Mouse (Mus musculus): ENCODE measurements around the gene Slc12a7.
"Not testable (repeated sequence)": the region's sequence is repeated elsewhere in the genome, so short reads cannot be mapped to it uniquely, and the experiment has no call there.

Gene Slc12a7

DNA sequence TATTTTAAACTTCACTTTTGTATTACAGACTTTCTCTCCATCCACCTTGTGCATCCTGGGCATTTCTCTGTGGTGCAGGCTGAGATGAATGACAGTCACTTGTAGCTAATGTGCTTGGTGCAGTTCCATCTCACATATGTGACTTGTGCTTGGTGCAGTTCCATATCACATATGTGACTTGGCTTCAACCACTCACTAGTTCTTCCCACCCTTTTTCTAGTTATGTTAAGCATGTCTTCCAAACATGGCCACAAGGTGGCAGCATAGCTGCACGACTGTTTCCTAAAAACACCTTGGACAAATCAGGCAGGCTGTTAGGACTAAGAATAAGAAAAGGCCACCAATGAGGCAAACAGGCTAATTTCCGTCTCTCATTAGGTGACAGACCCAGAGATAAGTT lies 14.7 kb upstream of the Slc12a7 start:
- DNase-seq (ENCODE audit: low spot score in 2 of 2), result peak; percentile 66 to 77

DNA sequence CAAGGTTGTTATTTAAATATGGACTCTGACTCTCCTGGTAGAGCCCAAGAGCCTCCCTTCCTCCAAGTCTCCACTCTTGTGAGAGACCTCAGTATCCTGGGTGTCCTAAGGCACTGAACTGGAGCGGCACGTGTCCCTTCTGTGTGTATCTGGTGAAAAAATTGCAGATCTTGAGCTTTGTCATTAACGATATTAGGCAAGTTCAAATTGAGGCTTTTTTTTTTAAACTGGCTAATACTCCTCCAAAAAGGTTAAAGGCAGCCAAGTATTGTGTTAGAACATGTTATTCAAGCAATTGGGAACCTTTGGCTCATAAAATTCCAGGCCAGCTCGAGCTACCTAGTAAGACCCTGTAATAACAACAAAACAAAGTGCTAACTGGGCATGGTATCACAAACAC lies 12.7 kb upstream of the Slc12a7 start:
- no peak for DNase-seq (ENCODE audit: low spot score in 2 of 2)

DNA sequence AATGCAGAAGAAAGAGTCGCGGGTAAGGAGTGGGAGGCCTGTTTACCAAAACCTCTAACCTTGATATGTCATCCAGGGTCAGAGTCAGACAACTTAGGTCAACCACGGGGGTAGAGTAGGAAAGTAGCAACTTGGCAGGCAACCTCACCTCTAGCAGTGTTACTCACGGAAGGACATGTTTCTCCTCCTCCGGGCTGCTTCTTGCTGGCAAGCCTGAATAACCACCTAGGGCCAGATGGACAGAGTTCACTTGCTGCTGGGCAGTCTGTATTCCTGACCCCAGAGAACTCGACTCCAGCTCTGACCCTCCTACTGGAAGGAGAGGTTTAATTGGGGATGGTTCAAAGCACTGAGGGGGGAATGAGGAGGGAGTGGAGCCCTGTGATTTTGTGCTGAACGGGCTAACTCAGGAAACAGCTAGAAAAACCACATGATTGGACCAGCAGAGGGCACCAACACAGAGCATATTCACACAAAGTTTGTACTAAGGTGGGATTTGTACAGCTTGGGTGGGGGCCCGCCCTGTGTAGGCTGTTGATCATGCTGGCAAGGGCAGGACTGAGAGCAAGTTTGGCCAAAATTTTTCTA lies 9.7 kb upstream of the Slc12a7 start:
- peak in 1 of 2 experiments; percentile 41 for DNase-seq (ENCODE audit: low spot score in 2 of 2)

DNA sequence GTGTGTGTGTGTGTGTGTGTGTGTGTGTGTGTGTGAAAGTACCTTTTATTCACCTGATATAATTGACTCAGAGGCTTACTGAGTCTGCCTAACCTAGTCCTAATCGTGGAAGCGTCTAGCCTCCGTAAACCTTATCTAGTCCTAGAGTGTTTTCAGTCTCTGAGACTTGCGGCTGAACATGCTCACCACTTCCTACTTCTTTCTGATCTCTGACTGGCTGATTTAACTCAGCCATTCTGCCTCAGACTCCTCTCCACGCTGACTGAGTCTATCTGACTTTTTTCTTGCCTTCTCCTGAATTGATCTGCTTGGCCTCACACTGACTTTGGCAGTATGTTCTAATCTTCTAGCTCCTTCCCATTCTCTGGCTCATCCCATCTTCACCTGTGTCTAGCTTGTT lies 7.6 kb upstream of the Slc12a7 start:
- peak; percentile 42 to 44 for DNase-seq (ENCODE audit: low spot score in 2 of 2)

DNA sequence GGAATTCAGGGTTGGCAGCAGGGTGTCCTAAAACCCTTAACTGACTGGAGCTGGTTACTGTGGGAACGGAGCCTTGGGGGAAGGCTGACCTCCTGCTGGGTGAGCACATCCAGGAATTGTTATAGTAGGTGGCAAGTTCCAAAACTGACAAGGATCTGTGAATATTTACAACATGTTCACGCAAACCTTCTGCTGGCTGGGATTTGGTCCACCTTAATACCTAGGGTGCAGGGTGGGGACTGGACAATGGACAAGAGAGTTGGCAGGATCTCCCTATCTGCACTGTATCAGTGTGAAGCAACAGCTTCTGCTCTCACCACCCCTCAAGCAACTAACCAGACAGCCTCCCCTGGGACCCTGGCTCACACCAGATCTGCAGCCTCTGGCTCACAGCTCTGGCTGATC lies 5.3 kb upstream of the Slc12a7 start:
- DNase-seq (ENCODE audit: low spot score in 2 of 2), result no peak

DNA sequence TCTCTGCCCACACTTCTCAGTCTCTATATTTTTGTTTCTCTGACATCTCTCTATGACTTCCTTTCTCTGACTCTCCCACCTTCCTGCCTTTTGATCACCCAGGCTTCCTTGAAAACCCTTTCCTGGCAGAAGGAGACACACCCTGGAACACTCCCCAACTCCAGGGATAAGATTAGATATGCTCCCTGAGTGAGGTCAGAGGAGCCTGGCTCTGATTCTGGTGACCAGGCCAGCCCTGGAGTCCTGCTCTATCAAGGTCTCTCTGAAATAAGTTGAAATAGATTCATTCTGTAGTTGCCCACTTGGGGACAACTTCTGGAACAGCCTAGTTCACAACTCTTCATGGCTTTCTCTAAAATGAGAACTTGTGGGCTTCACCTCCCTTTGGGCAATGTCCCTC lies 4.3 kb upstream of the Slc12a7 start:
- DNase-seq (ENCODE audit: low spot score in 2 of 2), result no peak

DNA sequence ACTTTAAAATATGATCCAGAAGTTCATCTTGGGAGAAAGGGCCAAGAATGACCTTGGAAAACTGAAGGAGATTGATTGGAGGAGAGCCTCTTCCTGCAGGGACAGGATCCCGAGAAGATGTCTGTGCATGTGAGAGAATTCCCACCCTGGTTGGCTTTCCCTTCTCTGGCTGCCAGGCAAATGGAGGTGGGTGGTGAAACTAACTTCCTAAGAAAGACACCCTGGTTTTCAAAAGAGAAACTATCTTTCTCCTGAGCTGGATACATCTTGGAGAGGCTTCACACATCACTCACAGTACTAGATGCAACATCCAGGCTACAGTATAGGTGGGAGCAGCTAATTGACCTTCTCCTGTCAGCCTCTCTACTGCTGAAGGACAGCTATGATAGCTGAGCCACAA lies 2.0 kb upstream of the Slc12a7 start:
- DNase-seq (ENCODE audit: low spot score in 2 of 2), result no peak

DNA sequence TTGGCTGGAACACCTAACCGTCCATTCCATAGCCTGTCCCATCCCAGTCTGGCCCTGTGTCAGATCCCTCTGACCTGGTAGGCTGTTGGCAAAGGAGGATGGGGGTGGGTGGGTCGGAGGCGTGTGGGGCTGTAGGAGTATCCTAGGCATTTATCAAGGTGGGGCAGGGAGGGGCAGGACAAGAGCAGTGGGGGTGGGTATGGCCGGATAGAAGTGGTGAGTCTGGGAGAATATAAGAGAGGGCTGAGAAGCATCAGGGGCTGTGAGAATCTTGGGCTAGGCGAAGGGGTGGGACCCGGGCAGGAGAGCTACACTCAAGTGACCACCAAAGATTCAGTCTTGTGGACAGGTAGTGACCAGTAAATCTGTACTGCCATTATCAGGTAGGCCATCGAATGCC lies 659 bp upstream of the Slc12a7 start:
- no peak for DNase-seq (ENCODE audit: low spot score in 2 of 2)

DNA sequence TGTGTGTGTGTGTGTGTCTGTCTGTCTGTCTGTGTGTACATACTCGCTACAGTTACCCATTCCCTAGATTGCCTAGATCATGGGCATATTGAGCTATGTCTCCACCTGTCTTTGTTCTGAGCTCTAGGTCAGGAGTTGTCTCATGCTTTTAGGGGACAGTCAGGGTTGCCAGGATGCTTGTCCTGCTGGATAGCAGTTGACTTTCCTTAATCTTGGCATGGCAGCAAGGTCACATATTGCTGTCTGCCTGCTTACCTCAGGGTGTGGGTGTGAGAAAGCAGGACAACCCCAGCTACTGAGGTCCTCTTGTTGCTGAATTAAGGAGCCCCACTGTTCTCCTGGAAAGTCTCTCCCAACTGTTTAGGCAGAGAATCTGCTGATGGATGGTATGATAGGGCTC lies 1.5 kb downstream of the Slc12a7 start:
- DNase-seq (ENCODE audit: low spot score in 2 of 2), result no peak

DNA sequence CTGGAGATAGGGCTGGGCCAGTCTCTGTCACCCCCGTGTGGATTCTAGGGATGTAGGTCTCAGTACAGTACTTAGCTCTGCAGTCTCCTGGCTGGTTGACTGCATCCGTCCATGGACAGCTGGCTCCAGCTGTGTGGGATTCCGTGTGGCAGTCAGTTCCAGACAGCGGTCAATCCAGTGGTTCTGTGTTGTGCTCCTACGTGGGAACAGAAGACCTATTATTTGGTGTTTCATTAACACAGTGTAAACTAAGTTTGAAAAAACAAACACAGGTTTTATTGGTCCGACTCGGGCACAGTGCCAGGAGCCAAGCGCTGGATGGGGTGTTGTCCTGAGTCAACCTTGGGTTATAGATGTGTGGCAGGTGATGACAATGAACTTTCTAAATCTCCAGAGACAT lies 2.4 kb downstream of the Slc12a7 start:
- no peak for DNase-seq (ENCODE audit: low spot score in 2 of 2)

DNA sequence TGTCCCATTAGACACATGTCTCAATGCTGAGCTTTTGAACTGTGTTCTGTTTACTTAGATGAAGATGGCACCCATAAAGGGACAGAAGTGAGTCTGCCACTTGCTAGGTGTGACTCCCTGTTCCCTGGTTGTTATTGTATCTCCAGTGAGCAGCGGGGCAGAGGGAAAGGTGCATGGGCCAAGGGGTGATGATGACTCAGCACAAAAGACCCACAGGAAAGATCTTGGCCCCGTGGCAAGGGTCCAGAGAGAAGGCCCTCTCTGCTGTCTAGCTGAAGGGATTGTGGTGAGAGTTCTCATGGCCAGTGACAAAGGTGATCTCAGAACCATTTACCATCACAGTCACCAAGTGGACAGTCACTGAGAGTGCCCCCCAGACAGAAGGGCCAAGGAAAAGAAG lies 3.0 kb downstream of the Slc12a7 start:
- DNase-seq (ENCODE audit: low spot score in 2 of 2), result no peak

DNA sequence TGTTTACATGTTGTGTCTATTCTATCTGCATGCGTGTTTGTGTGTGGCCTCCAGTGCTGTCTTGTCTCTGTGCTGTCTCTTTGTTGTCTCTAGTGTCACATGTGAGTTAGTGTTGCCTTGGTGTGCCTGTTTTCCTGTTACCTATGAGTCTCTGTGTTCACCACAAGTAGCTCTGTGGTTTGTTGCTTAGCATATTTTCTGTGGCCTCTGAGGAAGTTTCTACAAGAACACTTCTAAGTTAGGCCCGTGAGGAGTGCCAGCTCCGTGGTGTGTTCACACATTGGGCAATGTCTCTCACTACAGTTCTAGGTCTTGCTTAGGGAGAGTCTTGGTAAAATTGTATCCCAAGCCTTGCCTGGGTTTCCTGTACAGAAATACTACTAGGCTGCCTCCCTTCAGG lies 4.0 kb downstream of the Slc12a7 start:
- peak; percentile 66 to 78 for DNase-seq (ENCODE audit: low spot score in 2 of 2)

DNA sequence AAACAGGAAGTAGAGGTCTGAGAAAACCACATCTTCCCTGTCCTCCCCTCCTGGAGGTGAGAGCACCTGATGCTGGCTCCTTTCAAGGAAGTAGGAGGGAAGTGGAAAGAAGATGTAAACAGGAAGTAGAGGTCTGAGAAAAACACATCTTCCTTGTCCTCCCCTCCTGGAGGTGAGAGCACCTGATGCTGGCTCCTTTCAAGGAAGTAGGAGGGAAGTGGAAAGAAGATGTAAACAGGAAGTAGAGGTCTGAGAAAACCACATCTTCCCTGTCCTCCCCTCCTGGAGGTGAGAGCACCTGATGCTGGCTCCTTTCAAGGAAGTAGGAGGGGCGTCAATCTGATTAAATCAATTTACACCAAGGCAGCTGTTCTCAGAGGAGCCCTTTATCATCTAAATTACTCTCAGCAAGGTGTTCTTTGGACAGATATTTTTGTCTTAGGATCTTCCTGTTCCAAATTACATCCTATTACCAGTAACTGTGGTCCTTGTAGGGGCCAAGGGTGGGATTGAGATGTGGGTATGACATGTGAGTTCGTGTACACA lies 7.6 kb downstream of the Slc12a7 start:
- DNase-seq (ENCODE audit: low spot score in 2 of 2), result not testable (repeated sequence)

DNA sequence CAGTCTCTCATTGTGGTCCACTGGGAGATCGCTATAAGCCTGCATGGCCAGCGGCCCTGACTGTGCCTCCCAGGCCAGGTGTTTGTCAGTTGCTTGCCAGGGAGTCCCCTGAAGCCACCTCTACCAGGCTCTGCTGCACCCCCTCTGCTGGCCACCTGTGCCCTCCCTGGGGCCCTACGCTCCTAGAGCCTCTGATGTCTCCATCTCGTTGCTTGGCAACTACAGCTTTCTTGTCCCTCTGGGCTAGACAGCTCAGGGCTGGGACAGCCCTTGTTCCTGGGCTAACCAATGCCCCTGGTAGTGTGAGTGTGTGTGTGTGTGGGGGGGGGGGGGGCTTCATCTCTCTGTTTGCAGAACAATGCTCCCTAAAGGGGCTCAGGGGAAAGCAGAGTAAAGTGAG lies 10.1 kb downstream of the Slc12a7 start:
- DNase-seq (ENCODE audit: low spot score in 2 of 2), result no peak

DNA sequence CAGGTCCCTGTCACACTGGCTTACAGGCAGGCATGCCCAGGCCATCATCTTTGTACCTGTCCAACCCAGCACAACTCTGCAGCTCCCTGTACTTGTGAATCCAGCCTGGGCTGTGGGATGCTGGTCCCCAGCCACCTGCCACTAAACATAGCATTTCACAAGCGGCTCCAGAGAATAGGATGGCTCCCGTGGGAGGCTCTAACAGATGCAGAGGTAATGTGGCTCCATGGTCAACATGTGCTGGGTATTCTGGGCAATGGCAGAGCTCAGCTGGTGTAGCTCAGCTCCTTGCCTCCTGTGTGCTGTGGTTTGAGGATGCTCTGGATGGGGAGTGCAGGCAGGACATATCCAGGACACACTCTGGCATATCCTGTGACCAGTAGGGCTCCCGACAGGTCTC lies 10.8 kb downstream of the Slc12a7 start:
- DNase-seq (ENCODE audit: low spot score in 2 of 2), result no peak

DNA sequence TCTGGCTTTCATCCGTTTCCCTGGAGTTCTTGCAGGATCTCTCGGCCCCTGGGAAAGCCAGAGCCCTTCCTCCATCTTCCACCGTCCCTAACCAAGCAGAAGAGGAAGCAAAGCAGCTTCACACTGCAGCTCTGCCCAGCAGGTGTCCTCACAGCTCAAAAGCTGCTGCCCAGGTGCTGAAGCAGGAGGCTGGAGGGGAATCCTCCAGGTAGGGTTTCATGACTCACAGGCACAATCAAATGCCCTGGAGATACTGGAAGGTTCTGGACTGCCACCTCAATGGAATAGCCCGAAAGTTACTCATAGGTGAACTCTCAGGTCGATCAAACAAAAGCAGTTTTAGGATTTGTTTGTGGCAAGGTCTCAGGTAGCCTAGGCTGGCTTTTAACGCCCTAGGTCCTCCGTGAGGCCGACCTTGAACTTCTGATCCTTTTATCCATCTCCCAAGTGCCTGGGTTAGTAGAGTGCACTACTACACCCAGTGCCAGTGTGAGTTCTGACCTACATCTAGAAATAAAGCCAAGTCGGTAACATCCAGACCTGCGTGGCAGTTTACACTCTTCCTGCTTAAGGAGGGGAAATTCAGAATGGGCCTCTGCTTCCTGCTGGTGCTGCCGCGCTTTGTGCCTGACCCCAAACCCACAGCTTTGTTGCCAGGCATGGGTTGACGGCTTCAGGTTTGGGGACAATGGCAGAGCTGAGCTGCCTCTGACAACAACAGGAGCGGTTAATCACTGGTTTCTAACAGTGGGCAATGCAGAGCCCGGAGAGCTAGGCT lies 16.0 kb downstream of the Slc12a7 start:
- peak; percentile 28 to 32 for DNase-seq (ENCODE audit: low spot score in 2 of 2)

DNA sequence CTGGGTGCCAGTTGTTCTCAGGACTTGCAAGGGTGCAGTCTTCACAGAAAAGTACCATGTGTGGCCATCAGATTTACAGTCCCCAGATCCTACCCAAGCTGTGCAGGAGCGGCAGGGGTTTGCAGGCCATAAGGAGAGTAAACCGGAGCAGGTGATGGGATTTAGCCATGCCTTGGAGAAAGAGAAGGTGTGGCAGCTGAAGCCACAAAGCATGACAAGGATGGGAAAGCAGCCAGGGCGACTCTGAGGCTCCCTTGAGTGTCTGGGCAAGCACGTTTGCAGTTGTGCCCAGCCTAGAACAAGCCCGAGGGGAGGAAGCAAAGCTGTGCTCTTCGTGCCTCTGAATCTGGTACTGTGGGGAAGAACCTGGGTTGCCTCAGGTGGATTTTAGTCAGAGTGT lies 17.5 kb downstream of the Slc12a7 start:
- DNase-seq (ENCODE audit: low spot score in 2 of 2), result no peak

DNA sequence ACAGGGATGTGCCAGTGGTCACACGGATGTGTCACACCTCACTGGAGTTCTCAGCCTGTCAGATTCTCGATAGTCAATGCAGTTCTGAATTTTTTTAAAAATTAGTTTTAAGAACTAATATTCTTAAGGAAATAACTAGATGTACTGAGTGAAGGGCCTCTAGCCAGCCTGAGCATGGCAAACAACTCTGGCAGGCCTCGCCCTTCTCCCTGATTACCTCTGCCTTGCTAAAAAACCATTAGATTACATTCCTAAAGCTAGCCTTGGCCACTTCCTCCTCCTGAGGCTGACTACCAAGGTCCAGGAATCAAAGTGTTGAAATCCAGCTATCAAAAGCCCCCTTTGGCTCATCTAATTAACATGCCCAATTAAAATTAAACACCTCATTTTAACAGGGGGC lies 18.4 kb downstream of the Slc12a7 start:
- DNase-seq (ENCODE audit: low spot score in 2 of 2), result no peak

DNA sequence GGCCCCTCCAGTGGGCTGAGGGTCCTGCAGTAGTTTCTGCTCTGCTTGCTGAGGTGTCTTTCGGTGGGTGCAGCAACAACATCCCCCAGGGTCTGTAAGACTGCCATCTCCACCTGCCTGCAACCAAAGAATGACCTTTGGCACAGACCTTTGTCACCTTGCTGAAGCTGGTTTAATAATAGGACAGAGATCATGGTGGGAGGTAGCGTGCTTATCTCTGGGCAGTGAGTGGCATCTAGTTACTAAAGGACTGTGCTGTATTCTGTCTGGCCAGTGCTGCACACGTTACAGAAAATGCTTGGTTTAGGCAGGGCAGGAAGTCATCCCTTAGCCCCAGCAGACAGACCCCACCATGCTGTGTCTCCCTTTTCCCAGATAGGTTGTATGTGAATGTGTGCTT lies 22.9 kb downstream of the Slc12a7 start:
- DNase-seq (ENCODE audit: low spot score in 2 of 2), result no peak

DNA sequence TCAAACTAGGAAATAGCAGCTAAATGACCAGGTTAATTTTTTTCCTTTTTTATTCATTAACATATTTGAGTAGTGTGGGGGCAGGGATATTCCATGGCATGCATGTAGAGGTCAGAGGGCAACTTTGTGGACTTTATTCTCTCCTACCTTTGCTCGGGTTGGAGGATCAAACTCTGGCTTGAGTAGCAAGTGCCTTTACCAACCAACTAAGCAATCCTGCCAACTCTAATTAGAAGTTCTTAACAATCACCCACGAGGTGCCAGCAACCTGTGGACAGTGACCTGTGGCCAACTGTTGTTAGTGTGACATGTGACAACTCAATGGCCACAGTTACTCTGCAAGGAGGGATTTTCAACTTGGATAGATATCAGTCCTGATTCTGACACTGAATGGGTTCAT lies 24.0 kb downstream of the Slc12a7 start:
- no peak for DNase-seq (ENCODE audit: low spot score in 2 of 2)

DNA sequence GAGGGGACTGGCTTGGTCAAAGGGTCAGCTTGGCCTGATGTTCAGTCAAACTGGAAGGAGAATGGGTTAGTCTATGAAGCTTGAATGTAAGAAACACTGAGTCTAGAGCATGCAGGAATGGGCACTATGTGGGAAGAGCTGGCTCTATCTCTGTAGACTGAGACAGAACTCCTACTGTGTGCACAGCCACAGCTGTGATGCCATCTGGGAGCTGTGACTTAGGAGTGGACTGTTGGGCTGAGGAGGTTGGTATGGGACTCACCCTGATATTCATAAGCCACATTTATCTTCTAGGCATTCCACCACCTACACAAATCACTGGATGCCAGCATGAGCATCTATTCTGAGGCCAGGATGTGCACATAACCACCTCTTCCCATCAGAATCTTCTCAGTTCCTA lies 24.5 kb downstream of the Slc12a7 start:
- no peak for DNase-seq (ENCODE audit: low spot score in 2 of 2)

DNA sequence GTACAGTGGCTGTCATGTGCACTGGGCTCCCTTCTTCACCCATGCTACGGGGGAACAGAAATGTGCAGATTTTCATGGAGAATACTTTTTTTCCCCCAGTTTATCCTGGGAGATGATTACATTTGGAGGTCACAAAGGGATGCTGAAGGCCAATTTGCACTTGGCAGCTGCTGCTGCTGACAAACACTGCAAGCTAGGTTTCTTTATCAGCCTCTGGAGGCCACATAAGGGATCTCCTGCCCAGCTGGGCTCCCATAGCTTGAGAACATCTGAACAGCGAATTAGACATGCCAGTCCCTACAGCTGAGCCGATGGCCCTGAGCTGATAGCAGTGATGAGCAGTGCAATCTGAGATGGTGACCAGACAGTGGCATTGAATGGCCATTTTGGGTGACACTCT lies 26.7 kb downstream of the Slc12a7 start:
- no peak for DNase-seq (ENCODE audit: low spot score in 2 of 2)

DNA sequence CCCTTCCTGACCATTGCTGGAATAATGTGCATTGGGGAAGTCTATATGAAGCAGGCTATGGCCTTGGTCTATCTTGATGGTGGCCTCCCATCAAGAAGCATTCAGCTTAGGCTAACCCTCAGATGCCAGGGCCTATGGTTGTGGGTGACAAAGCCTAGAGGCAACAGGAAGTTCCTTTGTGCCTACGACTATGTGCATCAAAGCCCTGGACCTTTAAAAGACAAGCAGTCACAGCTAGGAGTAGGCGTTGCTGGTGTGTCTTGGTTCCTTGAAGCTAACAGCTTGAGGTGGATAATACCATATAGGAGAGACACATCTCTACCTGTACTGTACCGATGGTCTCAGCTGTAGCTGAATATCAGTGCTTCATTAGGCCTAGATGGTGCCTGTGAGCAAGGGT lies 27.2 kb downstream of the Slc12a7 start:
- no peak for DNase-seq (ENCODE audit: low spot score in 2 of 2)

DNA sequence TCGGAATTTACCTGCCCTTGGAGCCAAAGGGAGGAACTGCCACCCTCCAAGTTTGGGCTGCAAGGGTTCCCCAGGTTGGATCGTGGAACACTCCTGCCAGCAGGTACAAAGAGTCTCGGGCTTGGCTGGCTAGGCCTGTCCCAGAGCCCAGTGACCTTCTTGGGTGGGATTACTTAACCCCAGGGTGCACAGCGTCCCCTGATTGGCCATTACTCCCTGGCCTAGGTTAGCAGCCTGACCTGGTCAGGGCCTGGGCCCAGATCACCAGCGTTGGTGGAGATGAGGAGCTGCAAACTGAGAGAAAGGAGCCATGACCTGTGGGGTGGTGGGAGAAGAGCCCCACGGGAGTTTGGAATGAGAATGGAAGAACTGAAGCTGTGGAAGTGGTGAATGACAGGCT lies 30.0 kb downstream of the Slc12a7 start:
- DNase-seq (ENCODE audit: low spot score in 2 of 2), result no peak
